Mouse (Mus musculus) kidney, postnatal 25 days (tissue): ENCODE data around the gene Ephb1.

Experiments
- DNase-seq, 2 experiments: peaks; one replicate each; pipeline ENCODE4 v3.0.0; 2021; ENCODE audit warnings: mixed read lengths in 2 of 2

The Ephb1 gene

DNA sequence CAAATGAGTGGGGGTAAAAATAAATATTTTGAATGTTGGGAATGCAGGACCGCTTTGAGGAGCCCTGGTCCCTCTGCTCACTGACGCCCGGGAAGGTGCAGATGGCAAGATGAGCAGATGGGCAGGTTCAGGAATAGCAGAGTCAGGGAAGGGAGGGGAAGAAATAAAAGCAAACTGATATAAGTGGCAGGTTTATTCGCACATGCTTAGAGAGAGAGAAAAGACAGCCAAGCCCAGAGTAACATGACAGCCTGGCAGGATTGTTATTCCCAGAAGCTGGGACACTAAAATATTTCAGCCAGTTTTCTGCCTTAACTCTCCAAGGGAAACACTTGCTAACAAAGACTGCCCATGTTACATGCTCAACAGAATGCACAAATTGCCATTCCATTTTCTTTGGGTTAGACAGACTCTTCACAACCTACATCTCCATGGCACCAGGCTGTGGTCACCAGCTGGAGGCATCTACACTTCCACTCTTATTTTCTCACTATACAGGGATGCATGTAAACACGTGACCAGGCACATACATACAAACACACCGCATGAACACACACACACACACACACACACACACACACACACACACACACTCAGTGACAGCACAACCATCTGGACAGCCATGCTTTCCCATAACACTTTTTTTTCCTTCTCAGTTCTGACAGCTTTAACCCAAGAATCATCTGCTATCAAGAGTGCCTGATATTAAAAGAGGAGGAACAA, 315.3 kb downstream of the Ephb1 start:
- DNase-seq, result no peak

DNA sequence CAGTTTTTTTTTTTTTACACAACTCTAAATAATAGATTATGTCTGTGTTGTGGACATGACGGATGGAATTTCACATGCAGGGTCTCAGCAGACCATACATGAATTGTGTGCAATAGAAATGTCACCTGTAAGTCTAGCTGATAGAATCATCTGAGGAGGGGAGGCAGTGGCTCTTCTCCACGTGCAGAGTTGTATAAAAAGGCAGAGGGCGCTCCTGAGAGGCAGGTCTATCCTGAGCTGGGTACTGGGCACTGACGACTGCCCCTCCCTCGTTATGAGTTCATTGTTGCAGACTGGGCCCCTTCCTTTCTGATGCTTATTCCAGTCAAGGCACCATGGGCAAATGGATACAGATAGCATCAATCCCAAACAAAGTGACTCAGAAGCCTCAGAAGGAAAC, 318.4 kb downstream of the Ephb1 start:
- no peak for DNase-seq

DNA sequence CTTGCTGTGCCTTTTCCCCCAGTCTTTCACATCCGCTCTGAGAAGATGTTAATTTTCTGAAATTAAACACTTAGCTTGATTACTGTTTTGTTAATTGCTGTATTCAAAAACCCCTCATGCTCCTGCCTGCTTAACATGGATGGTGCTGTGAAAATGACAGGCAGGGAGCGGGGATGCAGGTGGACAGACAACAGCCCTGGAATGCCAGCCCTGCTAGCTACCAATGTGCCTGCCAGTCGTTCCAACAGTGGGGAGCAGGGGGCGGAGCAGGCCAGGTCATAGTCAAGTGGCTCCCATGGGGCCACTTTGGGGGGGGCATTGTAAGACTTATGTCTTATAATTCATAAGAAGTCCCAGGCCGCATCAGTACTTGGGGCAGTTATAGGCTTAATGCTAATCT, 321.3 kb downstream of the Ephb1 start:
- no peak for DNase-seq

DNA sequence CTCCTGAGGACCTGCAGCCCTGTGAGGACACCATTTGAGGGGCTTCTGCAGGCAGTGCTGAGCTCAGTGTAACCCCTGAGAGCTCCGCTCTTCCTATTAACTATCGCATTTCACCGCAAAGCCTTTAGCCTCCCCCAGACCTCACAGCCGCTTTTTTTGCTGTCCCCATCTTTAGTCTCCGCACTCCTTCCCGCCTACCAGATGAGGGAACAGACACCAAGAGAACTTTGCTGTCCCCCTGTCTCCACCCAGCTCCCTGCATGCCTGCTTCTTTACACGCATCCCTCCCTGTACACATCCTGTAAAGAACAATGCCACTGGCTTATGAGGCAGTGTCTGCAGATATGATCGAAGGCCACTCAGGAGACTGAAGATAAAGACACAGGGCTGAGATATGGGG, 322.1 kb downstream of the Ephb1 start:
- DNase-seq, result no peak

DNA sequence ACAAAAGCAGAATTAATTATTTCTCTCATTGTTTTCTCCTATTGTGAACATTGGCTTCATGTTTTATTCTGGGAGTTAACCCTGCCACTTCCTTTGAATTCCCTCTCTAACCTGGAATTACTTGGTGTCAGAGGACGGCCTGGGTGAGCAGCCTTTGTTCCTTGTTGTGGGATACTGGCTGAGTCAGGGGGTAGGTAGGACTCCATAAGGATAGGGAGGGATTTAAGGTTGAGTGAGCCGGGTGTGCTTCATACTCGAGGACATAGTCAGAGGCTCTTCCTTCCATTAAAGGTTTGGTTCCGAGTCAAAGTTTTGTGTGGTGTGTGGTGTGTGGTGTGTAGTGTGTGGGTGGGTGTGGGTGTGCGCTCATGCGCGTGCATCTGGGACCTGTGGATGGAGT, 324.8 kb downstream of the Ephb1 start:
- DNase-seq, result no peak

DNA sequence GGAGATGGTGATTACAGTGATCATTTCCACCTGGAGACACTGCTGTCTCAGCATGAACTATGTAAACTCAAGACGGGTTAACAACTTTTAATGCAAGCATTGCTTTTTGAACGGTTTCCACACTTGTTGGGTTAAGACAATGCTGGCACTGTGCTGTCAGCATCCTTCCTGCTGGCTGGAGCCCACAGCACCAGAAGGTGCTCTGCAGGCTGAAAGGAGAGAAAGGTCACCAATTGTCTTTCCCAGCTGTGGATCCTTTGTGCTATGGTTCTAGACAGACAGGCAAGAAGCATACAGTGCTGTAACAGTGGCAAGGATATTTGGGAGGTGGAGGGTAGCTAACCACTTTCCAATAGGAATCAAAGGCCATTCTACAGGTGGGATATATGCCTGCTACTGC, 328.4 kb downstream of the Ephb1 start:
- DNase-seq, result no peak

DNA sequence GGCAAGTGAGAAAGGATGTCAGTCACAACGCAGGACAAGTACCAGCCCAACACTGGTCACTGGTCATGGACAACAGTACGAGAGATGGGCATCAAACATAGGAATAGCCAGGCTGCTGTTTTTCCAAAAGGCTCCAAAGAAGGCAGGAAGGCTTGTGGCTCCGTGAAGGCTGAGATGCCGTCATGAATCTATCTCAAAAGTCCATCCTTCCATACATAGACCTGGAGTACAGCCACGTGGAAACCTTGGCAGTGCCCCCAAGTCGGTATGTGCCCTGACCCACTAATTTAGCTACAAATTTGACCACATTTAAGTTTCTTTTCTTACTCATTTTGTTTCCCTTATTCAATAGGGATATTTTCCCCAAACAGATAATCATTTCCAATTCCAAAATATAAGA, 329.4 kb downstream of the Ephb1 start:
- DNase-seq, result no peak

DNA sequence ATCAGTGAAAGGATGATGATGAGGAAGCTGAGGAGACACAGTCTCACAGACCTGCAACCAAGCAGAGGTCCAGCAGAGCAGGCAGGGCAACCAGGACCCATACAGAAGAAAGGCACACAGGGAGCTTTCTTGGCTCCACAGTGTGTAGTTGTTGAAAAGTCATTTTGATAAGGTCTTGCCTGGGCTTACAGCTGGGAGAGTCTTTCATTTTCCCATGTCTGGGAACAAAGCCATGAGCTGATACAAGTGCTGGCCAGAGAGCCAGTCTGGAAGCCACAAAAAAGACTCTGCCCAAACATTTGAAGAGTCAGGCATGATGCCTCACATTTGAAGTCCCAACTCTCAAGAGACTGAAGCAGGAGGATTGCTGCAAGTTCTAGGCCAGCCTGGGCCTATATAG, 339.0 kb downstream of the Ephb1 start:
- DNase-seq, result no peak

DNA sequence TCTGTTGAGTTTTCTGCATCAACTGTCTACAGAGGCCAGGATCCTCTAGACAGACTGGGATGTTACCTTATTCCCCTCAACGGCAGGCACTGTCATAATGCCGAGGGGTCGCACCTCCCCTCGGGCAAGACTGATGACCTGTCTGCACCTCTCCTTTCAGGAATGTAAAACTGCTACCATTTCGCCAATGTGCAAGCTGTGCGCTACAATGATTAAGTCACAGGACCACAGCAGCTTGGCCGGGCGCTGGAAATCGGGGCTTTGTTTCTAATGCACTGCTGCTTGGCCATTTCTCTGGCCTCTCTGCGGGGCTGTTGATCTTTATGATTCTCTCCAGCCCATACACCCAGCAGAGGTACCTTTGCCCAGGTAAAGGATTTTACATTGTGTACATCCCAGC, 346.8 kb downstream of the Ephb1 start:
- no peak for DNase-seq

DNA sequence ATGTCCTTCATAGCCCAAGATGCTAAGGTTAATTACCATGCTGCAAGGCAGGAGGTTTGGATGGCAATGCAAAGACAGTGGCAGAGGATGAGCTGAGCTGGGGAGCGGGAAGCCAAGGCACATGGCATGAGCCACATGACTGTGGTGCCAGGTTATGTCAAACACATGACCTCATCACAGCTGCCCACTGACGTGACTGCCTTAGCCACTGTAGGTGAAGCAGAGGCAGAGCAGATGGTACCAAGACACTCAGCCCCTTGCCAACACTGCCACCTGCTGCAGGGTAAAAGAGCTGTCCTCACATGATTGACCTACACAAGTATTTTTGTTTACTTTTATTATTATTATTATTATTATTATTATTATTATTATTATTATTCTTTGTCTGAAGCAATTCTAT, 348.0 kb downstream of the Ephb1 start:
- DNase-seq, result peak; percentile 19 to 42

DNA sequence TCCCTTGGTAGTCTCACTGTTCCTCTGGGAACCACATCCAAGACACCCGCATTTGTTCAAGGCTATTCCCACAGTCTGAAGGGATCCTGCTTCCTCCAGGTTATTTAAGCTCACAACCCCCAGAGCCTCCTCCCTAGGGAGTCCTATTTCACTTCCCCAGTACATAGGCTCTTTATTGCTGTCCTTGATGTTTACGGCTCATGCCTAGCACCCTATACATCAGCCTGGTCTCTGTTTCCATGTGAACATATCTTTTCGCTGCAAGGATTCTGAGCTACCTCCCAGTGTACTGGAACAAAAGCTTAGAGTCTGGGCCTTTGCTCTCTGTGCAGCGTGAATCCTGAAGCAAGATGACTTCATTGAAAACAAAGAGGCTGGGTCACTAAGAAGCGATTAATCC, 351.6 kb downstream of the Ephb1 start:
- no peak for DNase-seq

DNA sequence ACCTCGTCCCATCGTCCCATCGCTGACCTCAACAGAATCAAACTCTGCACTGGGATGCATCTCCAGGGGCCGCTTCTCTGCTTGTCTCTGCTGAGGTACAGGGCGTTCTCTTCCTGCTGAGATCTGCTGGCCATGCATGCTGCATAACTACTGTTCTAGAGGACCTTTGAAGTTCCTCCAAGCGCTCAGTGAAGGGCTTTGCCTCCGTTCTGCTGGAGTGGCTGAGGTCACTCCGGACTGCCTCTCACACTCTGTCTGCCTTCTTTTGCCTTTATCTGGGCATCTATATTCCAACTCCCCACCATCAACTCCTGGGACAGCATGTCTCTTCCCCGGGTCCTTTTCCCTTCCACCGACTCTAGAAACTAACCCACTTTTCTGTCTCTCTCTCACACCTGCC, 352.3 kb downstream of the Ephb1 start:
- DNase-seq, result no peak

DNA sequence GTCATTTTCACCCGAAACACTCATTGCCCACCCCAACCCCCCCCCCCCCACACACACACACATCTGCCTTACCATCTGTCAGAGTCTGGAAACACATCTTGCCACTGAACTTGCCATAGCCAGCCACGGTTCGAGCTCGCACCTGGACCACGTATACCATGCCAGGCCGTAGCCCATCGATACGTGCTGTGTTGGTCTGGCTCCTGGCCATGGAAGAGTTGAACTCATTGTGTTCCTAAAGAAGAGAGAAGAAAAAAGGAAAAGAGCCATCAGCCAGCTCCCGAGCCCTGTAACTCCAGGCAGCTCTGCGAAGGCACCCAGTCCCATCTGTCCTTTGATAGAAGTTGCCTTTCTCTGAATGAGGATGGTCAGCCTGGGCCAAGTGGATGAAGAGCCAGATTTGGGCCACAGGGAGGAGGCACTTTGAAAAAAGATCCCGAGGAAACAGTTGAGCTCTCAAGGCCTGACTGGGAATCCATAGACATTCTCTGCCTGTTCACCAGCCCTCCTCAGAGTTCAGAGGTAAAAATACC, 352.8 kb downstream of the Ephb1 start:
- DNase-seq, result no peak

DNA sequence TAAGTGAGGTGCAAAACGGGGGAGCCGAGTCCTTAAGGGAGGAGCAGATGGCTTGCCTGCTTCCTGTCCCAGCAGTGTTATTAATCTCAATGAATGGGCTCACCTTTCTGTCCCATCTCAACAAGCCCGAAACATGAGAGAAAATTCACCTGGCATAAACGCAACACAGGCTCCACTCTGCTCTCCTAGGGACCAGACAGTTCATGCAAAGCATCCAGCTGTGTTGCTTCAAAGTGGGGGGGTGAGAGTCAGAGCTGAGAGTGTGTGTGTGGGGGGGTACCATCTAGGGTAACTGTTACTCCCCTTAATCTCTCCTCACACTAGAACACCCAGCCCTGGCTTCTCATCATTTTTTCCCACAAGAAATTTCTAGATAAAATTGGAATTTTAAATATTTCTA, 354.8 kb downstream of the Ephb1 start:
- no peak for DNase-seq

DNA sequence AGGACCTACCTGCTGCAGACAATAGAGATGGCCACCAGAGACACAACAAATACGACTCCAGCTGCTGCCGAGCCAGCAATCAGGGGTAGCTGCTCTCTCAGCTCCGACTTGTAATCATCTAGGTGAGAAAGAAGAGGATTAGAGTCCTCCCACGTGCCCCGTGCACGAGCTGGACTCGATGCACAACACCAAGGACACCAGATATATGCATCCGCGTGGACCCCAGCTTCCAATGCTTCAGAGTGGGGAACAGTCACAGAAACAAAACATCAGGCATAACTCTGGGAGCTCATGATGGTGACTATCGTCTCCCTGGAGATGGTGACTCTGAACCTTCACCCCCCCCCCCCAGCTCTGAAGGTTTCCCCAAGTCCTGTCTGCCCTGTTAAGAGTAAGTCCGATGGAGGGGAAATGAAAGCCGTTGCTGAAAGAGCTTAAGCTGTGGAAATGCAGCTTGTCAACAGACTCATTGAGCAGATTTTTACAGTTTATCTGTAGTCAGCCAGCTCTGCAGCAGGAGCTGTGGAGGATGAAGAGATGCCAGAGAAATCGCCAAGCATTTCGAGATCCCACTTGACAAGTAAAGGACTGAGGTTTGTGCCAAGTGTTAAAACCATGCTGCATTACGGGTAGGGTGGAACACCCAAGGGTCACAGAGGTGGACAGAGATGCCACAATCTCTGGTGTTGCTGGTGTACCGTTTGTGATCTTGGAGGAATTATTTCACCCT, 357.6 kb downstream of the Ephb1 start:
- DNase-seq, result no peak

DNA sequence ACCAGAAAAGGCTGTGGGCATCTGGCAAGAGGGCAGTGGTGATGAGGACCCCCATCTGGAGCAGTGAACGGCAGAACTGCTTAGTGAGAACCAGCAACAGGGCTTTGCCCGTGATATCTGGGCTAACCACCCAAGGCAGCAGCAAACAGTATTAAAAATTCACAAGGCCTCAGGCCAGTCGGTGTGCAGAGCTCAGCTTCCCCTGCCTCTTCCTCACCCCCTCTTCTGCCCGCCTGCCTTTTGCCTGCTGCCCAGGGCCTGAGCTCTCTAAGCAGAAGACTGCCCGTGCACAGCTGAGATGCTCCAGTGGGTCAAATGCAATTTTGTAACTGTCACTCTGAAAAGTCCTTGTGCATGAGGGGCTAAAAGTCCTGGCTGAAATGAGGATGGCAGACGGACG, 358.3 kb downstream of the Ephb1 start:
- DNase-seq, result no peak

DNA sequence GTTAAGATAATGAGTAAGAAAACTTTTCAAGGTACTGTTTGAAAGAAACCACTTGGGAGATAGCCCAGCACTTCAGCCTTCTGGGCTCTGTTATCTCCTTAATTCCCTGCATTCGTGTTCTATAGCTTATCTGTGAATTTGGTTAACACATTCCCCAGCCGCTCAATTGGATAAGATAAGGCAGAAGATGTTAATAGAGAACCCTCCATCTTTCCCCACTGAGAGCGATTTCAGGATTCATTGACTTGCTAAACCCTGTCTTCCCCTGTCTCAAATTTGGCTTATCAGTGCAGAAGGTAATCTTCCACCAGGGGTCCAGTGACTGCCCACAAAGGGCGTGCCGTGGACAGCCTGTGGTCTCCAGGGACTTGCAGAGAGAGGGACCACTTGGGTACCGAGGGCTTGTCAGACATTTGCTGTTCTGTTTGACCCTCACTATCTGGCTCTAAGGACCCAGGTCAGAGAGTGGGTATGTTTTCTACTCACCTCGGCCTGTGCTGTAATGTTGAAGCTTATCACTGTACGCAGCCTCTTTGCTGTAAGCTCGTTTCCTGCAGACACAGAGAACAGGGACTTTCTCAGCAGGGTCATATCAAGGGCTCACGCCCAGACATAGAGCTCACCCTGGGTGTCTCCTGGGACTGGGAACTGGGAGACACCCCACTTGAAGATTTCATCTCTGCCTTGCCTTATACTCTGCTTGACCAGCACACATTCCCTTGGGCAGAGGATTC, 358.9 kb downstream of the Ephb1 start:
- DNase-seq, result no peak

DNA sequence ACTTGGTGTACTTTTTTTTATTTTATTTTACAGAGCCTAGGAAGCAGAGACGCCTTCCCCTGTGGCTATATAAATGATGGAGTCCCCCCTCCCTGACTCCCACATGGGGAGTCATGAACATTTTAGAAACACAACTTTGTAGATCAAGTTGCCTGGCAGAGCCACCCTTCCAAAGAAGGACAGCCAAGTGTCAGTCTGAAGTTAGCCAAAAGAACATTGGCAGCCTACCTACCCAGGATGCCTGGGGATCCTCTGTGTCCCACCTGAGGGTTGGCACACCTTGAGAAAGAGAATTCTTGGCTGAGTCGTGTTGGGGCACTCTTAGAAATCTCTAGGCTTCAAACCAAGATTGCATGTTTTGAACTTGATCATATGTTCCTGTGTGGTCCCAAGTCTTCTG, 360.4 kb downstream of the Ephb1 start:
- no peak for DNase-seq

DNA sequence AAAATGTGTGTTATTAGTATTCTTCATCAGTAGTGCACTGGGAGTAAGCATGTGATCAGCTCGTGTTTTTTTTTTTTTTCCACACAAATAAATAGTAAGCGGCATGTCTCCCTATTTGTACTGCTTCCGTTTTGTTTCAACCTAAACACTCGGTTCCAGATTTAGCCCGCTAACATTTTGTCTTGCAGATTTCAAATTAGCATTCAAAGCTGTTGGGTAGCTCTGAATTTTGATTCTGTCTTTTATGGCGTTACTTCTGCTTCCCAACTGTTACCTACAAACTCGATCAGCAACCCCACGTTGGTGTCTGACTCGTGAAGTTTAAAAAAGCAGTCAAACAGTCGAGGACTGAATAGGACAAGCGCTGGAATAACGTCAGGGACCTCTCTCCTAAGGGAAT, 363.7 kb downstream of the Ephb1 start:
- DNase-seq, result no peak

DNA sequence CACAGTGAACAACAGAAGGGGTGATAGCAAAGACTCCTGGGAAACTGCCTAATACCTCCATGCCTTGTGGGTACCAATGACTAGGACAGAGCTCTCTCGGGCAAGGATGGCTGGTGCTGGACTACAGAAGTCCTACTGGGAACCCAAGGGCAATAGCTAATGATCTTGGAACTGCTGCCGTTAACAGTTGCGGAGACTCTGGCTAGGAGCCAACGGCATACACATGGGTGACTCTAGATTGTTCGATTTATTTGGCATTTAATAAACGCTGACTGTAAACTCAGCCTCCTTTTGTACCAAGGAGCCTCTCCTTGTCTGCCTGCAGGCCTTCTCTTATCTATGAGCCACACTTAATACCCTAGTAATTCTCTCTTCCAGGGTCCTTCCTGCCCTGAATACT, 364.5 kb downstream of the Ephb1 start:
- no peak for DNase-seq

DNA sequence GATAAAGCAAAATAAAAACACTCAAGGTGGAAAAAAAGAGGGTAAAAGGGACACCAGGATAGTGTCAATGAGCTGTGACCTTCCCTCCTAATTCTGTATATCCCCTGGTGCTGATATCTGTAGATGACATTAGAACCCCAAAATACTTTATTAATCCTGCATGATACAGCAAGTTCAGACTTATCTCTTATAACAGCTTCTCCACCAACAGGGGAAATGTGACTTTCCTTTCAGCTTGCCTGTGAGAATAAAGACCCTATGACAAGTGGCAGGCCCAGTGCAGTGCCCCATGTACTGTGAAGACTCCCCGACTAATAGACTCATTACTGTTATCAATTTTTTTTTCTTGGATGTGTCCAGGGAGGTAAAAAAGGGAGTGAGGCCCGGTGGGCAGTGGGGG, 367.6 kb downstream of the Ephb1 start:
- no peak for DNase-seq

DNA sequence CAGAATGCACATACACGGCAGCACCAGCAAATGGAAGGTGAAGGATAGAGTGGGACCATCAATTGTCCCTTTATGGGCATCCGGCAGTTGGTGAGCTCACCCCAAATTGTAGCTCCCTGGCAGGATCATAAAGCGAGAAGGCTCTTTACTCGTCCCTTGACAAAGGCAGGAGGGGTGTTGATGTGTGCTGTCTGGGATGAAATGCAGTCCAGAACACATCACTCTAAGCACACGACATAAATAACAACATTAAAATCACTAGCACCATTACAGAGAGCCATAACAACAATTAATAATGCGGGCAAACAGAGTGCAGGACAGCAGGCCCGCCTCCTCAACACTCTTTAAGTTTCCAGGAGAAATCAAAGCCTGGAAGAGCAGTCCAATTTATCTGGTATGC, 372.1 kb downstream of the Ephb1 start:
- no peak for DNase-seq

DNA sequence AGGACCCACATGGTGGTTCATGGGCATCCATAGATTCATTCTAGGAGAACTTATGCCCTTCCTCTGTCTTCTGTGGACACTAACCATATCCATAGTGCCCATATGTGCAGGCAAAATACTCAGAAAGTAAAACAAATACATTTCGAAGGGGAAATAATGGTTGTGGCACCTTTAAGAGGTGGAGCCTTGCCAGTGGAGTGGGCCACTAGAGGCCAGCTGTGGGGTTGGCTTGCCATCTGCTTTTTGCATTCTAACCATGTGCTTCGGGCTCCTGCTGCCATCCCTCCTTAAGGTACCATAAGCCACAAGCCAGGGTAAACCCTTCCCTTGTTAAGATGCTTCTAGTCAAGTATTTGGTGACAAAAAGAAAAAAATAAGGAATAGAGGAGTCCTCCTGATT, 373.3 kb downstream of the Ephb1 start:
- DNase-seq, result no peak

DNA sequence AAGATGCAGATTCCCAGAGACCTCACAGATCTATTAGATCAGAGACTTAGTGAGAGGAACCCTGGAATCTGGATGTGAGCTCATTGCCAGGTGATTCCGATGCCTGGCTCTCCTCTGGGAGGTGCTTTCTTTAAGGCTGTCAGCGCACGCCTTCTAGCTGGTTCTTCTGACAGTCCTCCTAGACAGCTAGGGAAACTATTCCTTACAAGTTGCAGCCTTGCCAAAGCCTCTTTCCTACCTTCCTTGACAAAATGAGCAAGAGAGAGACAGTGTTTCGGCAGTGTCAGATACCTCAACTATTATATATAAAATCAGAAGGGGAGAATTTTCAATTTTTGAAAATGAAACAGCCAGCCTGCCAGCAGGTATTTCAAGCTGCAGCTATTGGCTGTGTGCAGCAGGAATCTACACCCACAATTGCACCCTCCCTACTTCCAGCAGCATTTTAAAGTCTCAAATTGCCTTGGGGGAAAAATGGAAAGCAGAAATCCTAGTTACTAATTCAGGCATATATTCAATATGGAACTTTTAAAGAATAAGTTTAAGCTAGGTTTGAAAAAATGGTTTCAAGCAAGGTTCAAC, 377.5 kb downstream of the Ephb1 start:
- no peak for DNase-seq
